Mouse (Mus musculus) megakaryocyte, embryonic 14.5 days (primary cell): ENCODE data around the gene Pnliprp2.

Experiments used
- FLI1 ChIP-seq: IDR thresholded peaks from 2 replicates; pipeline ENCODE4 v1.6.1; 2012; ENCODE audit warnings: low read length, inconsistent platforms, mixed read lengths
- GATA1 ChIP-seq: IDR thresholded peaks from 3 replicates; pipeline ENCODE4 v1.6.1; 2012; ENCODE audit warnings: mixed read lengths, low read length, inconsistent platforms, borderline replicate concordance

- TF ChIP-seq GATA1 (no peak), FLI1 (no peak)
Observed at GRCm38 (mm10) chr19:58762316-58762715, 2.8 kb downstream of the Pnliprp2 start.
